Mouse (Mus musculus) liver, adult (tissue): Measurements from ENCODE around the gene Nxph4.

Experiments used
- GATA4 ChIP-seq: IDR thresholded peaks from 2 replicates; pipeline ENCODE4 v1.6.1; 2014; ENCODE audit warnings: mild to moderate bottlenecking, low read length; ENCODE audit not compliant: insufficient replicate concordance

Nxph4 gene

DNA sequence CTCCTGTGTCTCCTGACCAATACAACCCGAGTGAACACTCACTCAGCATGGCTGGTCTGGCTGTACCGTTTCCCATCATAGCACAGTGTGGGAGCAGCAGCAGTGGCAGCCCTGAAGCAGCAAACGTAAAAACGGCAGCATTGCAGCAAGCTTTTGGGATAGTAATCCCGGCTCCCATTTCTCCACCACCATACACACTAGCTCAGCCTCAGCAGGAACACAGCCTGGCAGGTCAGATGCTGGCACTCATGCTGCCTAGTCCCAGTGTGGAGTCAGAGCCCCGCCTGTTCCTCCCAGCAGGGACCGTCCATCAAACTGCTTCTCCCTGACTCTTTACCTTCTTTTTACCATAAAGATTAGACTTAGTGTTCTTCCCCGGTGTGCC, 43.2 kb downstream of the Nxph4 start:
- no peak for TF ChIP-seq GATA4

DNA sequence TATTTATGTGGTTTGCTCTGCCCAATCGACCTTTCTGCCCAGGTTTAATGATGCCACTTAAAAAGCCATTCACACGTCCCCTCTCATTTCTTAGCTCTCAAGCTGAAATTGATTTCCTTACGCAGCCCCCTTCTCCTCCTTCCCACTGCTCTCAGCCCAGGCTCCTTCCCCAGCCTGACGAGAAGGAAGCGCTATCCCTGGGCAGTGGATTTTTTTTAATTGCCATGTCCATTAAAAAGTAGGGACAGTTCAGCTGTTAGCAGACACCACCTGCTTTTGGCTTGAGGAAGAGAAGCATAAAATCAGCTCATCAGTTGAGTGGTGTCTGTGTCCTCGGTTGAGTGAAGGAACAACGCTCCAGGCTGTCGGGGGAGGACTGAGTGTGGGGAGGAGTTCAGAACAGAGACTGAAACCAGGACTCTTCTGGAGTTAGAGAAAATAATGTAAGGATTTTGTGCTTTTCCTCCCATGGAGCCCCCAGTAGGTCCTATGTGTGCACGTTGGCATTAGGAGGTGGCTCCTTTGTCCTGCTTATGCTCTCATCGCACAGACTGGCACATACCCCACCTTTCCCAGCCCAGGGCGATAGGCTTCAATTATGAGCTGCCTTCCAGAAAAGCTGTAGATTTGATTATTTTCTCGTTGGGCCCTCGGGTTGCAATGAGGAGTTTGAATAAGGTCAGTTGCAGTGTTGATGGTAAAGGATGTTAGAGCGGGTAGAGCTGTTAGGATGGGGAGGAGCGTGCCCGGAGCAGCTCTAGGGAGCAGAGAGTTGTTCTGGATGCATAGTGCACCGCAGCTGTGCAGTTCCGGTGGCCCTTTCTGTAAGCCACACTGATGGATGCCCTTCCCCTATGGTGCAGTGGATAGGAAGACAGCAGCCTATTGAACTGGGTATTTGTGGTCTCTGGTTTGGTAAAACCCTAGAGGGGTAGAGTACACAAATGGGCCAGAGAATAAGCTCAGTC, 43.9 kb downstream of the Nxph4 start:
- no peak for TF ChIP-seq GATA4

DNA sequence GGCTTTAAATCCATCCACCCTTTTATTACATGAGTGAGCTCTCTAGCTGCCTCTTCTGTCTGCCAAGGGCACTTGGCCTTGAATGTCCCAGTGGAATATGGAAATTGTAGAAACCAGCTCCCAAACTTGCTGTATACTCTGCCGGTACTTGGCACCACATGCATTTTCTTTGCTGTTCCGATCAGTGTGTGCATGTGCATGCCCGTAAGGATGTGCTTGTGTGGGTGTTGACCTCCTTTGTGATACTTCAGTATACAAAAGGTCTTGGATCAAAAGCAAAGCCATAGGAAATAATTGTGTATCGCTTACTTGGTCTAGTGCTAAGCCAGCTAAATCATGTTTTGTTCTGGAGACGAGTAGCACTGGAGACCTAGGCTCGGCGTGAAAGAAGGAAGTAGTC, 45.5 kb downstream of the Nxph4 start:
- no peak for TF ChIP-seq GATA4

DNA sequence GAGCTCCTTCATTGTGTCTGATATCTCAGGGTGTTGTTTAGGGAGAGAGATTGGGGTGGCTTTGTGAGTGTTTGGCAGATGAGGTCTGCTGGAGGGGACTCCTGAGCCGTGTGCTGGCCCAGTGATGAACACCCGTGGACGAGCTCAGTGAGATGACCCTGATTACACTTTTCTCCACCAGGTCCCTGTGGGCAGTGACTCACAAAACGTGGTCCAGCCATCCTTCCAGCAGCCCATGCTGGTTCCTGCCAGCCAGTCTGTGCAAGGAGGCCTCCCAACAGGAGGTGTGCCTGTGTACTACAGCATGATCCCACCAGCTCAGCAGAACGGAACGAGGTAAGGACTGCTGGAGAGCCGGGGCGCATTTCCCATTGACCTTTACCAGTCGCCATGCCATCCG, 49.1 kb downstream of the Nxph4 start:
- no peak for TF ChIP-seq GATA4

DNA sequence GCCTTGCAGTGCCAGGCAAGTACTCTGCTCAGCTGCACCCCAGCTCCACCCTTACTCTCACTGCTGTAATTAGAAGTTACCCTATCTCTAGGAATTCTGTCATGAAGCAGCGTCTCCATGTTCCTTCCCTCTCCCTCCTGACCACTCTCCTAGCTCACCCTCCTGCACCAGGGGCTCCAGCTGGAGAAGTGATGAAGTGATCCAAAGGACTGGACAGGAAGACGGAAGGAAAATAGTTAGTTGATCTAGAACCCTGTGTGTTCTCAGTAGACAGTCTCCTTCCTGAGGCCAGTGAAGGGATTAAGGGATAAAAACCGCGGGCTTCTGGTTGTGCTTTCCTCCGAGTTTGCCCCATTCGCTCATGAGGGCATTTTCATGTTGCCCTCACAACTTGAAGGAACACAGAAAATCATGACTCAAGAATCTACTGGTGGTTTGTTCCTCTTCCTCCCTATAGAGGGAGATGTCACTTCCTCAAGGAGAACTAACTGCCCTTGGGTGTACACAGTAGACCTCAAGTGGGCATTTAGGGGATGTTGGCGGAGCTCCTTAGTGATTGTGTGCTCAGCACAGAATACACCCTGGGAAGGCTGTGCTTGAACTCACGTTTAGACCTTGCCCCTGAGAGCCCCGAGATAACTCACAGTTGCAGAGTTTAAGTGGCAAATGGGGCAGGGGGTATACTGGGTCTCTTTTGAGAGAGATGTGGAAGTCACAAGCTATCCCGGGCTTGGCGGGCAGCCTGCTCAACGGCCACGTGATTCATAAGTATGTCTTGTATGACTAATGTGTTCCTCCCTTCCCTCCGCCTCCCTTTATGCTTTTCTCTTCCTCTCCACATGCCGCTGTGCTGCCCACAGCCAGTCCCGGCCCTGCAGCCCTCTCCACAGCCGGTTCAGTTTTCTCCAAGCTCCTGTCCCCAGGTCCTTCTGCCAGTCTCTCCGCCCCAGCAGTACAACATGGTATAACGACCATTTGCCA, 53.2 kb downstream of the Nxph4 start:
- TF ChIP-seq GATA4: no peak

DNA sequence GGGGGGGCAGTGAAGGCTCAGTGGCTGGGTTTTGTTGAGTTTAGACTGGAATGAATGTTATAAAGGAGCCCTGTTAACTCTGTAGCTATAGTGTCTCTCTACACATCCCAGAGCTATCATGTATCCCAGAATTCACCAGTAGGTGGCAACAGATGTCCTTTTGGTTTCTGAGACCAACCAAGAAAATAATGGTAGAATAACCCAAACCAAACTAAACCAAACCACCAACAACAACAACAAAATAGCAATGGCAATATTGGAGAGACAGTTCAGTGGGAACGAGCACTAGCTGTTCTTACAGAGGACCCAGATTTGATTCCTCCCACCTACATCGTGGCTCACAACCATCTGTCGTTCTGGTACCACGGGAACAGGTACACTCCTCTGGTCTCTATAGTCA, 55.2 kb downstream of the Nxph4 start:
- TF ChIP-seq GATA4: no peak

DNA sequence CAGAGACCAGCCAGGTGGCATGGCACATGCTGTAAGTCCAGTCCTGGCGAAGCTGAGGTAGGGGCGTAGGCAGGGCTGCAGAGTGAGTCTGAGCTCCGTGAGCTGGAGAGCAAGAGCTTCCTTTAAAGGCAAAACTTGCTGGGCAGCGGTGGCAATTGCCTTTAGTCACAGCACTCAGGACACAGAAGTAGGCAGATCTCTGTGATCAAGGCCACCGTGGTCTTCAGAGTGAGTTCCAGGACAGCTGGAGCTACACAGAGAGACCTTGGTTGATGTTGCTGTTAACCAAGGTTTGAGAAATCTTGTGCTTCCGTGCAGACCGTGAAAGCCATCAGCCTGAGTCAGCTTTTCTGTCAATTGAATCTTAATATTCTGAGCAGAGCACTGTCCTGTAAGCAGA, 57.1 kb downstream of the Nxph4 start:
- no peak for TF ChIP-seq GATA4

DNA sequence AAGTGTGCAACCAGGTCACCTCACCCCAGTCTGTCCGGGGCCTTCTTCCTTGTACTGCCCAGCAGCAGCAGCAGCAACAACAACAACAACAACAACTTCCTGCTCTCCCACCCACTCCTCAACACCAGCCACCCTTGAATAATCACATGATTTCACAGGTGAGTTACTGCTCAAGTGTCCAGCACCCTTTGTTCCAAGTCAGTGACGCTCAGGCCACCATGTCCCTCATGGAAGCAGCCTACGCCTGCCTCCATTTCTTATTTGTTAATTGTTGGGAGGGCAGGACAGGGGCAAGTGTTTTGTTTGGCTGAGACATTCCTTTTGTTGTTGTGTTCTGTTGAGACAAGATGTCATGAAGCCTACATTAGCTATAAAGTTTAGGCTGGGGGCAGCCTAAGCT, 57.8 kb downstream of the Nxph4 start:
- TF ChIP-seq GATA4: no peak
